8 mouse cellular contexts compared by ENCODE assay signal in the genomic region with DNA sequence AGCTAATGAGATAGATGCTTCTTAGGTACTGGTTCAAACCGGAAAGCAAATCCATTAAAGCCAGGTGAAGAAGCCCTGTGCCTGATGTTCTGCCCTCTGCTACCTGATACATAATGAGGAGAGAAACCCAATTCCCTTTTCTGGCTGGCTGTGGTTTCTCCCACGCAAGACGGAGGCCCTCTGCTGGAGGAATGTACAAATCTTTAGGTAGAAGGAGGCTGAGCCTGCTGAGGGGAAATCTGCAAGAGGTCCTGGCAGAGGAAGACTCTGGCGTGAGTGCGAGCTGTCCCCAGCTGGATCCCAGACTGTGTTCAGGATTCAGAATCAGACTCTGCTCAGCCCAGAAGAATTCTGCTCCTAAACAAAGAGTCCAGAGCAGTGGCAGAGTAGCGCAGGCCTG.
A peak's percentile ranks its signal among the peaks of the same experiment; 100 is the strongest.
DNase-seq lines count a peak whose midpoint lies in the region; ATAC-seq and TF ChIP-seq lines count a peak whose summit lies in the region.

No protein-coding gene starts in this region.

- H3K27ac ChIP-seq in heart, embryonic 12.5 days (ENCODE audit: poor library complexity, severe bottlenecking) = no peak overlapping the region
- H3K27ac ChIP-seq in forebrain, embryonic 14.5 days (ENCODE audit: low read depth, low read length) = no peak overlapping the region
- H3K27ac ChIP-seq in kidney, postnatal 0 days = no peak overlapping the region
- H3K27ac ChIP-seq in midbrain, embryonic 12.5 days (replicated peaks) = no peak overlapping the region

- no peak overlapping the region for H3K4me2 ChIP-seq in heart, embryonic 12.5 days
- H3K4me2 ChIP-seq in forebrain, embryonic 14.5 days (ENCODE audit: low read length) = no peak overlapping the region
- H3K4me2 ChIP-seq in kidney, postnatal 0 days (ENCODE audit: low read length) = no peak overlapping the region
- no peak overlapping the region for H3K4me2 ChIP-seq in midbrain, embryonic 12.5 days (replicated peaks)

- H3K79me2 ChIP-seq in C2C12 (ENCODE audit: control insufficient read depth, insufficient read depth) = no peaks in the 10 kb centered on the region

- H3K9ac ChIP-seq in heart, embryonic 12.5 days = no peak overlapping the region
- H3K9ac ChIP-seq in forebrain, embryonic 14.5 days (ENCODE audit: low read length) = no peak overlapping the region
- H3K9ac ChIP-seq in kidney, postnatal 0 days (ENCODE audit: low read depth, low read length) = no peak overlapping the region
- no peak overlapping the region for H3K9ac ChIP-seq in midbrain, embryonic 12.5 days (replicated peaks)

- no peaks in the 10 kb centered on the region for H3K79me3 ChIP-seq in C2C12 (ENCODE audit: low read depth)

- H3ac ChIP-seq in C2C12 (ENCODE audit: control insufficient read depth, insufficient read length, low read depth) = no peak overlapping the region

- no peaks in the 10 kb centered on the region; the same call in 1 of the 2 replicates for H3K36me3 ChIP-seq in heart, embryonic 12.5 days
- H3K36me3 ChIP-seq in C2C12 (ENCODE audit: control insufficient read depth, insufficient read depth) = no peaks in the 10 kb centered on the region
- no peaks in the 10 kb centered on the region for H3K36me3 ChIP-seq in forebrain, embryonic 14.5 days (ENCODE audit: control insufficient read depth, insufficient read depth, low read length)
- no peaks in the 10 kb centered on the region for H3K36me3 ChIP-seq in kidney, postnatal 0 days (ENCODE audit: insufficient read depth, low read length)
- no peaks in the 10 kb centered on the region for H3K36me3 ChIP-seq in midbrain, embryonic 12.5 days

- no peak overlapping the region for H3K4me3 ChIP-seq in heart, embryonic 12.5 days
- no peak overlapping the region for H3K4me3 ChIP-seq in C2C12 (ENCODE audit: insufficient read depth, poor library complexity, severe bottlenecking)
- H3K4me3 ChIP-seq in forebrain, embryonic 14.5 days (ENCODE audit: low read depth, low read length) = no peak overlapping the region
- H3K4me3 ChIP-seq in kidney, postnatal 0 days (replicated peaks; ENCODE audit: low read depth, low read length) = no peak overlapping the region
- H3K4me3 ChIP-seq in midbrain, embryonic 12.5 days = no peak overlapping the region

- no peaks in the 10 kb centered on the region for H3K9me3 ChIP-seq in heart, embryonic 12.5 days (replicated peaks)
- H3K9me3 ChIP-seq in forebrain, embryonic 14.5 days (replicated peaks; ENCODE audit: control insufficient read depth, low read length) = no peaks in the 10 kb centered on the region
- H3K9me3 ChIP-seq in kidney, postnatal 0 days (replicated peaks; ENCODE audit: low read length) = no peaks in the 10 kb centered on the region
- H3K9me3 ChIP-seq in midbrain, embryonic 12.5 days = no peaks in the 10 kb centered on the region

- peak; percentile 42 for TF ChIP-seq CTCF in C2C12 (IDR thresholded peaks at IDR 0.05; ENCODE audit: control insufficient read depth, insufficient read depth, insufficient read length)
- TF ChIP-seq CTCF in kidney, postnatal 0 days (IDR thresholded peaks at IDR 0.05; ENCODE audit: low read depth) = peak; percentile 72

- no peaks in the 10 kb centered on the region for H3K27me3 ChIP-seq in heart, embryonic 12.5 days (replicated peaks)
- no peaks in the 10 kb centered on the region for H3K27me3 ChIP-seq in C2C12 (ENCODE audit: control insufficient read depth, insufficient read depth, insufficient read length)
- no peaks in the 10 kb centered on the region for H3K27me3 ChIP-seq in forebrain, embryonic 14.5 days (replicated peaks; ENCODE audit: control insufficient read depth, insufficient read depth, low read length)
- no peaks in the 10 kb centered on the region for H3K27me3 ChIP-seq in kidney, postnatal 0 days (ENCODE audit: insufficient read depth, low read length)
- H3K27me3 ChIP-seq in midbrain, embryonic 12.5 days = no peaks in the 10 kb centered on the region

- WGBS in heart, embryonic 12.5 days = 69% methylated on average over 6 of the region's 6 CpGs
- WGBS in forebrain, embryonic 14.5 days = 50% methylated on average over 6 of the region's 6 CpGs
- WGBS in kidney, postnatal 0 days = 55% methylated on average over 6 of the region's 6 CpGs
- 63% methylated on average over 6 of the region's 6 CpGs for WGBS in midbrain, embryonic 12.5 days

- DNase-seq in heart, adult 8-10 months (ENCODE audit: low spot score) = peak; percentile 48
- DNase-seq in c-Kit-positive CD71-negative TER-119-negative erythroid progenitor cells, embryonic 14.5 days (ENCODE audit: low read depth) = peak; percentile 18
- DNase-seq in forebrain, embryonic 14.5 days (ENCODE audit: low spot score) = peak; percentile 82
- DNase-seq in kidney, postnatal 0 days (ENCODE audit: low spot score) = peak; percentile 83
- DNase-seq in thymus, postnatal 0 days (ENCODE audit: low spot score) = peak; percentile 65

- no peak for ATAC-seq in heart, embryonic 12.5 days (ENCODE audit: insufficient number of reproducible peaks, low FRiP score)
- peak; percentile 52; the same call in 1 of the 2 replicates for ATAC-seq in forebrain, embryonic 14.5 days
- 0 out of 2 replicates have a peak, but pooled peaks have one; percentile 36 for ATAC-seq in kidney, postnatal 0 days (replicated peaks; ENCODE audit: low FRiP score, low read depth)
- 0 out of 2 replicates have a peak, but pooled peaks have one; percentile 4 for ATAC-seq in midbrain, embryonic 12.5 days (ENCODE audit: low FRiP score, low read depth)

- H3K4me1 ChIP-seq in heart, embryonic 12.5 days (replicated peaks) = peaks cover 39% of the 10 kb centered on the region
- H3K4me1 ChIP-seq in forebrain, embryonic 14.5 days (ENCODE audit: control insufficient read depth, insufficient read depth, low read length) = no peaks in the 10 kb centered on the region
- no peaks in the 10 kb centered on the region for H3K4me1 ChIP-seq in kidney, postnatal 0 days (replicated peaks; ENCODE audit: insufficient read depth, low read length)
- peaks cover 15% of the 10 kb centered on the region for H3K4me1 ChIP-seq in midbrain, embryonic 12.5 days

TF ChIP-seq in C2C12, 6 proteins besides CTCF, POLR2A, EP300 and RAD21:
- no peak for TF ChIP-seq MAX (IDR thresholded peaks at IDR 0.05)
- no peak for TF ChIP-seq USF1 (IDR thresholded peaks at IDR 0.05; ENCODE audit: low read depth)
- TF ChIP-seq MYOD1 (IDR thresholded peaks at IDR 0.05; ENCODE audit: control insufficient read depth, insufficient read length, low read depth) = no peak
- no peak for TF ChIP-seq CEBPB (IDR thresholded peaks at IDR 0.05; ENCODE audit: low read depth)
- TF ChIP-seq MYOG (IDR thresholded peaks at IDR 0.05; ENCODE audit: control insufficient read depth, extremely low read depth, insufficient read length) = no peak
- TF ChIP-seq FOSL1 (IDR thresholded peaks at IDR 0.05; ENCODE audit: insufficient read depth, low read length, poor library complexity, severe bottlenecking) = no peak

Comparison
In these comparisons a context has a peak if more than half of its experiments do, and no peak if none do; other contexts are left out.
1. DNase-seq: peak in every context shown above with its lines; median percentile 83 in kidney, postnatal 0 days; 82 in forebrain, embryonic 14.5 days; 65 in thymus, postnatal 0 days; 48 in heart, adult 8-10 months; 18 in c-Kit-positive CD71-negative TER-119-negative erythroid progenitor cells, embryonic 14.5 days.